Mouse (Mus musculus) MEL (cell line): ENCODE measurements around the gene Gm11239. TPM values are rescaled to one million over a fixed set of nuclear protein-coding genes. Genes with fewer than 3 reads are reported as not detected.
"Not testable (repeated sequence)": the region's sequence is repeated elsewhere in the genome, so short reads cannot be mapped to it uniquely, and the experiment has no call there.

ENCODE experiments used
- DNase-seq: peaks from one replicate; pipeline ENCODE4 v3.0.0; 2011; ENCODE audit warnings: low read depth, low spot score
- H3K27ac ChIP-seq: 2 replicates; pipeline ENCODE4 v1.5.1; 2012; ENCODE audit warnings: low read depth, mild to moderate bottlenecking, control low read depth, low read length, moderate library complexity; ENCODE audit not compliant: control insufficient read depth
- H3K27me3 ChIP-seq, 2 experiments: fragments of 150-350 bp in 1 of 2; sonication (generic) in 1 of 2; 2 replicates each; pipeline ENCODE4 v1.6.1; 2012; ENCODE audit warnings: low read length in 2 of 2, mild to moderate bottlenecking in 2 of 2, improper control_type of control experiment in 1 of 2, moderate library complexity in 1 of 2; ENCODE audit not compliant: insufficient read depth in 2 of 2, control insufficient read depth in 1 of 2
- H3K36me3 ChIP-seq, 2 experiments: 2 replicates each; pipeline ENCODE4 v1.6.1; 2012 to 2014; ENCODE audit warnings: low read length in 2 of 2, improper control_type of control experiment in 1 of 2, inconsistent platforms in 1 of 2, mild to moderate bottlenecking in 1 of 2; ENCODE audit not compliant: insufficient read depth in 2 of 2, control insufficient read depth in 1 of 2
- H3K4me1 ChIP-seq, 2 experiments: fragments of 150-350 bp in 1 of 2; sonication (generic) in 1 of 2; 2 replicates each; pipeline ENCODE4 v1.6.1; 2012; ENCODE audit warnings: low read length in 2 of 2, improper control_type of control experiment in 1 of 2, mild to moderate bottlenecking in 1 of 2; ENCODE audit not compliant: insufficient read depth in 2 of 2, control insufficient read depth in 1 of 2
- H3K4me3 ChIP-seq, 2 experiments: fragments of 150-350 bp in 1 of 2; sonication (generic) in 1 of 2; 2 replicates each; pipeline ENCODE4 v1.5.1; 2012; ENCODE audit warnings: low read depth in 2 of 2, low read length in 2 of 2, mild to moderate bottlenecking in 2 of 2, moderate library complexity in 2 of 2, control low read depth in 1 of 2, improper control_type of control experiment in 1 of 2; ENCODE audit not compliant: control insufficient read depth in 1 of 2, insufficient read depth in 1 of 2
- H3K79me2 ChIP-seq: 2 replicates; pipeline ENCODE4 v1.6.1; 2012; ENCODE audit warnings: mild to moderate bottlenecking, low read length, moderate library complexity; ENCODE audit not compliant: control insufficient read depth, poor library complexity, insufficient read depth
- H3K9ac ChIP-seq: 2 replicates; pipeline ENCODE4 v1.6.1; 2012; ENCODE audit warnings: low read depth, mild to moderate bottlenecking, control low read depth, low read length, moderate library complexity; ENCODE audit not compliant: control insufficient read depth, poor library complexity, severe bottlenecking
- H3K9me3 ChIP-seq: fragments of 150-350 bp; sonication (generic); replicated peaks from 2 replicates; pipeline ENCODE4 v1.6.1; 2012; ENCODE audit warnings: mild to moderate bottlenecking, low read length, improper control_type of control experiment, moderate library complexity; ENCODE audit not compliant: insufficient read depth
- polyA plus RNA-seq, 2 experiments: library from polyadenylated mRNA; stranded (reverse) in 1 of 2; unstranded in 1 of 2; fragments of >175 nt in 1 of 2; fragments of >200 nt in 1 of 2; gene quantifications; 2 replicates each; pipeline versions ENCODE4 v1.2.1 to v1.2.4; 2012; ENCODE audit warnings: low replicate concordance in 2 of 2, low read depth in 1 of 2; ENCODE audit not compliant: insufficient read length in 2 of 2, insufficient read depth in 1 of 2, missing spikeins in 1 of 2
- total RNA-seq: library from RNA; depleted of rRNA; stranded (reverse); fragments of 300-350 nt; gene quantifications from 2 replicates; pipeline ENCODE4 v1.2.3, GENCODE M21; 2012; rRNA removed

The Gm11239 gene
- total RNA-seq = not detected in 2 replicates
- polyA plus RNA-seq = not detected

DNA sequence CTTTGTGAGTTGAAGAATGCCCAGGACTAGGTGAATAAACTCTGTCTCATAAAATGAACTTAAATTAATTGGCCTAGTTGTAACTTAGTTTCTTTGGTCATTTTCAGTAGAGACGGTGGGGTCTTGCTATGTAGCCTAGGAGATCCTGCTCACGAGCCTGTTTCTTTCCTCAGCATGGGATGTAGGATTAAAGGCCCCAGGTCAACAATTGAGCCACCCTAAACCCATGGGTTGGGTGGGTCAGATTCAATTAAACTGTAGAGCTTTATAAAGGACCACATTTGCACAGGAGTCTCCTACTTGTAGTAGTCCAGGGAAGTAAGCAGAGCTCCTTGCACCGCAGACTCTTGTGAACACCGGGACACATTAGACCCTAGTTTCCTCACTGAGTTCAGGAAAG lies at the start of gene Gm11239:
Gene Gm11239 (plus strand): TSS at position 301 of the 400 bp plus-strand sequence.
- not testable (repeated sequence) for H3K79me2 ChIP-seq, H3K9ac ChIP-seq, H3K4me3 ChIP-seq, H3K27me3 ChIP-seq, H3K4me1 ChIP-seq, H3K27ac ChIP-seq, H3K36me3 ChIP-seq, DNase-seq, H3K9me3 ChIP-seq

- H3K9me3 ChIP-seq = not testable (repeated sequence)
Measured at GRCm38 (mm10) chr4:73622684-73623083, 45.5 kb upstream of the Gm11239 start, which contains the start of gene Gm11237. Gene Gm11237, plus strand, starts transcription at chr4:73622984.

GRCm38 (mm10) chr4:73637821-73638220 lies 30.3 kb upstream of the Gm11239 start, which contains the start of gene Gm11236:
Gene Gm11236, plus strand, starts transcription at chr4:73638121.
- not testable (repeated sequence) for H3K9ac ChIP-seq, H3K4me1 ChIP-seq, H3K36me3 ChIP-seq, H3K79me2 ChIP-seq, H3K9me3 ChIP-seq, H3K27ac ChIP-seq, DNase-seq, H3K4me3 ChIP-seq, H3K27me3 ChIP-seq

More at GRCm38 (mm10) chr4:73622684-73623083, 45.5 kb upstream of the Gm11239 start, which contains the start of gene Gm11237:
- not testable (repeated sequence) for H3K9ac ChIP-seq, H3K4me3 ChIP-seq, H3K4me1 ChIP-seq, H3K36me3 ChIP-seq, H3K27me3 ChIP-seq, H3K27ac ChIP-seq, DNase-seq, H3K79me2 ChIP-seq

DNA sequence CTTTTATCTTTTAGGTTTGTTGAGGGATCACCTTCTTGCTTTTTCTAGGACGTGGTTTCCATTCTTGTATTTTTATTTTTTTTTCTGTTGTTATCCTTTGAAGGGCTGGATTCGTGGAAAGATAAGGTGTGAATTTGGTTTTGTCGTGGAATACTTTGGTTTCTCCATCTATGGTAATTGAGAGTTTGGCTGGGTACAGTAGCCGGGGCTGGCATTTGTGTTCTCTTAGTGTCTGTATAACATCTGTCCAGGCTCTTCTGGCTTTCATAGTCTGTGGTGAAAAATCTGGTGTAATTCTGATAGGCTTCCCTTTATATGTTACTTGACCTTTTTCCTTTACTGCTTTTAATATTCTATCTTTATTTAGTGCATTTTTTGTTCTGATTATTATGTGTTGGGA lies 6.3 kb upstream of the Gm11239 start:
- H3K36me3 ChIP-seq, H3K9me3 ChIP-seq, H3K9ac ChIP-seq, H3K4me1 ChIP-seq, H3K4me3 ChIP-seq, H3K27ac ChIP-seq, H3K27me3 ChIP-seq, H3K79me2 ChIP-seq, DNase-seq: not testable (repeated sequence)

DNA sequence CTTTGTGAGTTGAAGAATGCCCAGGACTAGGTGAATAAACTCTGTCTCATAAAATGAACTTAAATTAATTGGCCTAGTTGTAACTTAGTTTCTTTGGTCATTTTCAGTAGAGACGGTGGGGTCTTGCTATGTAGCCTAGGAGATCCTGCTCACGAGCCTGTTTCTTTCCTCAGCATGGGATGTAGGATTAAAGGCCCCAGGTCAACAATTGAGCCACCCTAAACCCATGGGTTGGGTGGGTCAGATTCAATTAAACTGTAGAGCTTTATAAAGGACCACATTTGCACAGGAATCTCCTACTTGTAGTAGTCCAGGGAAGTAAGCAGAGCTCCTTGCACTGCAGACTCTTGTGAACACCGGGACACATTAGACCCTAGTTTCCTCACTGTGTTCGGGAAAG lies 15.1 kb downstream of the Gm11239 start, which contains the start of gene Gm428:
Gene Gm428 (plus strand): TSS at position 301 of the 400 bp plus-strand sequence.
- H3K79me2 ChIP-seq, H3K9me3 ChIP-seq, DNase-seq, H3K27ac ChIP-seq, H3K4me1 ChIP-seq, H3K36me3 ChIP-seq, H3K4me3 ChIP-seq, H3K9ac ChIP-seq, H3K27me3 ChIP-seq: not testable (repeated sequence)
